Mouse (Mus musculus) macrophage (primary cell): ENCODE results near the gene 1700029I15Rik. TPM values are rescaled to one million over a fixed set of nuclear protein-coding genes. Genes with fewer than 3 reads are reported as not detected.

Source experiments
- H3K27ac ChIP-seq: fragments of 350-480 bp; formaldehyde crosslinking; 2 replicates; pipeline ENCODE4 v1.9.0; 2021
- H3K36me3 ChIP-seq: fragments of 350-480 bp; formaldehyde crosslinking; 2 replicates; pipeline ENCODE4 v1.9.0; 2021; ENCODE audit errors: inconsistent target
- H3K4me3 ChIP-seq: fragments of 350-480 bp; formaldehyde crosslinking; 2 replicates; pipeline ENCODE4 v1.9.0; 2021; ENCODE audit errors: inconsistent target
- H3K79me2 ChIP-seq: fragments of 350-480 bp; formaldehyde crosslinking; 2 replicates; pipeline ENCODE4 v1.9.0; 2021; ENCODE audit errors: inconsistent target
- WGBS: methylation state at CpG from one replicate; pipeline ENCODE4 v1.1.7; 2026; ENCODE audit warnings: inconsistent platforms; ENCODE audit not compliant: missing documents; 5-methylcytosine and 5-hydroxymethylcytosine counted together
- polyA plus RNA-seq: library from polyadenylated mRNA; stranded (reverse); fragments of 250-400 nt; gene quantifications from 3 replicates; pipeline ENCODE4 v1.2.4, GENCODE M21; 2018; ENCODE audit warnings: inconsistent platforms

1700029I15Rik gene
- polyA plus RNA-seq, 1 experiment from 2014 or later, result 0.50 TPM

DNA sequence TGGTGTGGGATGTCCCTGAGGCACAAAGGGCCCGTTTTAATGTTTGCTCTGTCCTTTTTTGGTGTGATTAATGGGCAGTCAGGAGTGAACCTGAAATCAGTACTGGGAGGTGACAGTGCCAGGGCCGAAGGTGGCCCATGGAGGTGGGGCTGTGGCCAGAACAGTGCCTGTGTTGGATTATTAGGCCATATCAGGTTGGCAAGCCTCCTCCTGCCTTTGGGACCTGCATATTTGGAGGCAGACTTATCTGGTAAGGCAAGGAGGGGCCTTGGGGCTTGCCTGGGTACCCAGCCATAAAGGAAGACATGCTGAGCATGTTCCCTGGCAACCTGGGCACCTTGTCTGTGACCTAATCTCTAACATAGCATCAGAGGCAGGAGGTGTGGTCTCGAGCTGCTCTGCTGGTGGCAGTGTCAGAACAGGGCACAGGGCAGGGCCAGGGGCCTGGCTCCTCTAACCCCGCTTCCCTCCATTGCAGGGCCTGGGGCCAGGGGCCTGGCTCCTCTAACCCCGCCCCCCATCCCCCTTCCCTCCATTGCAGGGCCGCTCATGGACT is 1.8 kb upstream of the 1700029I15Rik start:
- H3K27ac ChIP-seq, result no peak overlapping the region
- H3K4me3 ChIP-seq, result no peak overlapping the region
- peaks cover 19% of the 10 kb centered on the region; the same call in 1 of the 2 replicates for H3K79me2 ChIP-seq
- peaks cover 48% of the 10 kb centered on the region for H3K36me3 ChIP-seq
- WGBS, result 82% methylated on average over 6 of the region's 6 CpGs

DNA sequence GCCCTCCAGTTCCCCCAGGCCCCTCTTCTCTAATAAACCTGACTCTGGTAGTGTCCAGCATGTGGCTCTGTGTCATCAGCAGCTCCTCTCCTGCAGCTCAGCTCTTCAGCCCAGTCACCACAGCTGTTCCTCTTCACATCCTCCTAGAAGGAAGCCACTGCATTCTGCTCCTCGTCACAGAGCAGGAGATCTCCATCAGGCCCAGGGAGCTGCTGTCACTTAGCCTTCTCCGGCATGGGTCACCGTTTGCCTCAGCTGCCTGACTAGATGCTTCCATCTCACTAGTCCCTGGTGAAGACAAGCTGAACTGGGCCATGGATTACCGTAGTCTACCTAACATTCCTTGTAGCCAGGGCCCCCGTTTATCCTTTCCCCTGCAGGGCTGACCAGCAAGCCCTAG is 1.2 kb upstream of the 1700029I15Rik start:
- Histone ChIP-seq H3K27ac (no peak overlapping the region), H3K4me3 (no peak overlapping the region), H3K36me3 (peaks cover 48% of the 10 kb centered on the region), H3K79me2 (peaks cover 13% of the 10 kb centered on the region; the same call in 1 of the 2 replicates)
- 86% methylated on average over 5 of the region's 5 CpGs for WGBS

DNA sequence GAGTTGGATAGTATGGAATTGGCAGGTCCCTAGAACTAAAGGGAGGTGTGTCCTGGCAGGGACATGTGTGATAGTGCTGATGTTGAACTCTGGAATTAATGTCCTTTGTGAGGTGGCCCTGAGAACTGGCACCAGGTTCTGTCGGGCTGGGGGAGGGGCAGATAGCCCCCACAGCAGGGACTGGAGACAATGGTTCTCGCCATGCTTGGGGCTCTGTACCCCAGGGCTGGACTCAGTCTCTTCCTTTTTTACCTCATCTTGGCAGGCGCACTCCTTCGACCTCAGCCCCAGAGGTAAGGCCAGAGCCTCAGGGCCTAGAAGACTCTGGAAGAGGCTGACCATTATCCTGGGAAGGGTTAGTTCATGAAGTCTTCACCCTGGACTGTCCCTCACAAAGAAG is 421 bp downstream of the 1700029I15Rik start:
- 80% methylated on average over 4 of the region's 4 CpGs for WGBS
- Histone ChIP-seq H3K4me3 (no peak overlapping the region), H3K79me2 (no peaks in the 10 kb centered on the region), H3K27ac (no peak overlapping the region), H3K36me3 (peaks cover 45% of the 10 kb centered on the region)

- Histone ChIP-seq H3K27ac (no peak overlapping the region), H3K4me3 (no peak overlapping the region), H3K79me2 (no peaks in the 10 kb centered on the region), H3K36me3 (peaks cover 31% of the 10 kb centered on the region)
- WGBS, result 48% methylated on average over 3 of the region's 4 CpGs
These were observed 1.8 kb downstream of the 1700029I15Rik start for GRCm38 (mm10) chr2:92384101-92384500.

GRCm38 (mm10) chr2:92385113-92386051 is 3.0 kb downstream of the 1700029I15Rik start:
- peaks cover 19% of the 10 kb centered on the region for H3K36me3 ChIP-seq
- WGBS, result 87% methylated on average over 22 of the region's 22 CpGs
- H3K4me3 ChIP-seq, result no peak overlapping the region
- H3K27ac ChIP-seq, result no peak overlapping the region
- no peaks in the 10 kb centered on the region for H3K79me2 ChIP-seq

DNA sequence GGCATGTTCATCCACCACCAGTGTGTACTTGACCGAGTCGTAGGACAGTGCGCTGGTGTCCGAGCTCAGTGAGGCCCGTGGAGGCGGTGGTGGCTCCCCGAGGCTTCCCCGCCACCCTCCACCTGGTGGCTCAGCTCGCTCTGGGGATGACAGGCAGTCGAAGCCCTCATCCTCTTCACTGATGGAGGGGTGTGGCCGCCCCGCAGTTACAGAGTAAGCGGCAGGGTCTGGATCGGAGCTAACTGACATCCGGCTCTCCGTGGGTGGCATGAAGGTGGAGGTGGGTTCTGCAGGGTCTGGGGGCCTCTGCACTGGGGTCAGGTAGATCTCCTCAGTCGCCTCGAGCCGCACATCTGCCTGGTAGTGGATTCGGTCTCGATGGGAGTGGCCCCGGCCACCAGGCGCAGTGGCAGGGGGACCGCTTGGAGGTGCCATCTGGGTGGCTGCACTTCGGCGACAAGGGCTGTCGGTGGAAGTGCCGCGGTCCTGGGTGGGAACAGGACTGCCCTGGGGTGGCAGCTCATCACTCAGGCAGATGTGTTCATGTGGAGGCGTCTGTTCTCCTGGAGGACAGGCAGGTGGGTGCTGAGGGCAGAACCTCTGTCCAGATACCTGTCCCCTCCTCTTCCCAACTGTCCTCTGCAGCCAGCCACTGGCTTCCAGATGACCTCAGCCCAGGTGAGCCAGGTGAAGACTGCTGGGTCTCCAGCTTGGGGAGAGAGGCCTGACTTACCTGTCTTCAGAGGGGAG is 4.7 kb downstream of the 1700029I15Rik start:
- Histone ChIP-seq H3K36me3 (peaks cover 5% of the 10 kb centered on the region; the same call in 1 of the 2 replicates), H3K79me2 (no peaks in the 10 kb centered on the region), H3K4me3 (no peak overlapping the region), H3K27ac (no peak overlapping the region)
- 90% methylated on average over 30 of the region's 30 CpGs for WGBS

DNA sequence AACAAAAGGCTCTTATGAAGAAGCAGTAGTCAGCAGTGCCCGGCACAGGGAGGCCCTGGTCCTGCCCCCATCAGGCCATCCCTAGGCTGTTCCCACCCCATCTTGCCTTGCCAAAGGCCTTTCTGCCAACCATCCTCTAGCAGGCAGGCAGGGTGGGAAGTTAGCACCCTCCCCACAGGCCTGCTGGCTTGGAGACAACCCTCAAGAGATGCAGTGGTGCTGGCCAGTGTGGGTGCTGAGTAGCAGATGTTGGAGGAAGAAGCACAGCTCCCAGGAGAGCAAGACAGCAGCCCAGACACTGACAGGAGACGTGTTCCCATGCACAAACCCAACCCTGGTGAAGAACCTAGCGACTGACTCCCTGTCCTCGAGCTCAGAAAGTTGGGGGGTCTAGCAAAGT is 5.3 kb downstream of the 1700029I15Rik start:
- 83% methylated on average over 4 of the region's 4 CpGs for WGBS
- Histone ChIP-seq H3K4me3 (no peak overlapping the region), H3K79me2 (no peaks in the 10 kb centered on the region), H3K36me3 (no peaks in the 10 kb centered on the region), H3K27ac (no peak overlapping the region)

DNA sequence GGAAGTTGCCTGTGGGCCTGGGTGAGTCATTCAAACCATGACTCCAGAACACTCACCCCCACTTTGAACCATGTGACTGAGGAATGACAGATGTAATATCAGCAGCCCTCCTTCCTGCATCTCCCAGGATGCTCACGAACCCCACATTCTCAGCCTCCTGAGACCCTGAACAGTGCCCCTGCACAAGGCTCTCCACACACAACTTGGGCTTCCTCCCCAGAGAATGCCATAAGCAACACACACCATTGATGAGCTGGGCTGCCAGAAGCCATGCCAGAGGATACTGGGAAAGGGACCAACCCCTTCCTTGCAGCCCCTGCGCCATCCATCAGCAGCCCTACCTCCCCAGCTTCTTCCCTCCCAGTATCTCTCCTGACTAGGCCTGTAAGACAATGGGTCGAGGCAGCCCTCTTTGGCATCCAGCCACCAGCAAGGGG is 5.8 kb downstream of the 1700029I15Rik start:
- no peak overlapping the region for H3K27ac ChIP-seq
- H3K36me3 ChIP-seq, result no peaks in the 10 kb centered on the region
- no peaks in the 10 kb centered on the region for H3K79me2 ChIP-seq
- no peak overlapping the region for H3K4me3 ChIP-seq
- WGBS, result 94% methylated on average over 3 of the region's 3 CpGs

DNA sequence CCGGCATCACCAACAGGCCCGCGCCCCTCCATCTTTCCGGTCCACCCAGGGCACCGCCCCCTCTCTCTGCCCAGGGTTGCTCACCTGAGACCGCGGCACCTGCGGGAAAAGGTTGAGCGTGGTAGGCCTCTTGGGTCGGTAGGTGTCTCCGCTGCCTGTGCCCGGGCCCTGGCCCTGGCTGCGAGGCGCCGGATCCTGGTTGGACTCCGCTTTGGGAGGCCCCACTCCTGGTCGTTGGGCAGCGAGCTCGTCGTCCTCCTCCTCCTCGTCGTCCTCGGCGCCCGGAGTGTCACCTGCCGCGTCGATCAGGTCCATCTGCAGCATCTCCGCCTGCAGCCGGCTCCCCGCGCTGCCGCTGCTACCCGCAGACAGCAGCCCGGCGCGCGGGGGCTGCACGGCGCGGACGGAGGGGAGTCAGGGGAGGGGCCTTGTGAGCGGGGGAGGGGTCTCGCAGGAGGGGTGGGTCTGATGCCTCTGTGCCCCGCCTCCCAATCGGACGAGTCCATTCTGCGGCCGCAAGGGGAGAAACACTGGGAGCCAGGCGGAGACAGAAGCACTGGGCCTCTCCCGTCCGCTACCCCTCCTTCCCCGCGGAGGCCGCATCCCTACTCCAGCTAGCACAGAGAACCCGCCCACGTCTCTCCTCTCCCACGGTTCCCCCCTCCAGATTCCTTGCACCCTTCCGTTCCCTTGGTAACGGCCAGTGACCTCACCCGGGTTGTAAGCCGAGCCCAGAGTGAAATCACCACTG is 6.7 kb downstream of the 1700029I15Rik start:
- 5% methylated on average over 51 of the region's 62 CpGs for WGBS
- no peaks in the 10 kb centered on the region for H3K79me2 ChIP-seq
- no peaks in the 10 kb centered on the region for H3K36me3 ChIP-seq
- no peak overlapping the region for H3K4me3 ChIP-seq
- no peak overlapping the region for H3K27ac ChIP-seq

DNA sequence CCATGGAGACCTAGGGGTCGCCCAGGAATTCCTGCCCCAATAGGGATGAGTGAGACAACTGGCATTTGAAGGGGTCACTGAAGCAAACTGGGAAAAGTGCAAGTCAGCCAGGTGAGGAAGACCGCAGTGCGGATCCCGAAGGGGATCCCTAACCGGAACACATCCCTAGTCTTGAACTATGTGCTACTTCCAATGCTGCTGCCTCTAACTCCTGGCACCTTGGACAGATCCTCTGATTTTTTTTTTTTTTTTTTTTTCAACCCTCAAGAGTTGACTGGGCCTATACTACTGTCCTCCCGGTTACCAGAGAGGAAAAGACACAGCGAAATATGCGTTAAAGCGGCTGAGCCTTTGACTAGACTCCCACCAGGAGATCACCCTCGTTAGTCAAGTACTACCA is 7.3 kb downstream of the 1700029I15Rik start:
- no peaks in the 10 kb centered on the region for H3K79me2 ChIP-seq
- no peak overlapping the region for H3K4me3 ChIP-seq
- no peaks in the 10 kb centered on the region for H3K36me3 ChIP-seq
- 42% methylated on average over 10 of the region's 10 CpGs for WGBS
- no peak overlapping the region for H3K27ac ChIP-seq

GRCm38 (mm10) chr2:92390206-92390930 is 8.0 kb downstream of the 1700029I15Rik start:
- Histone ChIP-seq H3K4me3 (no peak overlapping the region), H3K27ac (no peak overlapping the region), H3K36me3 (no peaks in the 10 kb centered on the region), H3K79me2 (no peaks in the 10 kb centered on the region)
- 84% methylated on average over 6 of the region's 6 CpGs for WGBS

- Histone ChIP-seq H3K4me3 (no peak overlapping the region), H3K27ac (no peak overlapping the region), H3K79me2 (no peaks in the 10 kb centered on the region), H3K36me3 (no peaks in the 10 kb centered on the region)
- WGBS, result 94% methylated on average over 8 of the region's 8 CpGs
These were observed 8.8 kb downstream of the 1700029I15Rik start for GRCm38 (mm10) chr2:92391116-92391515.

DNA sequence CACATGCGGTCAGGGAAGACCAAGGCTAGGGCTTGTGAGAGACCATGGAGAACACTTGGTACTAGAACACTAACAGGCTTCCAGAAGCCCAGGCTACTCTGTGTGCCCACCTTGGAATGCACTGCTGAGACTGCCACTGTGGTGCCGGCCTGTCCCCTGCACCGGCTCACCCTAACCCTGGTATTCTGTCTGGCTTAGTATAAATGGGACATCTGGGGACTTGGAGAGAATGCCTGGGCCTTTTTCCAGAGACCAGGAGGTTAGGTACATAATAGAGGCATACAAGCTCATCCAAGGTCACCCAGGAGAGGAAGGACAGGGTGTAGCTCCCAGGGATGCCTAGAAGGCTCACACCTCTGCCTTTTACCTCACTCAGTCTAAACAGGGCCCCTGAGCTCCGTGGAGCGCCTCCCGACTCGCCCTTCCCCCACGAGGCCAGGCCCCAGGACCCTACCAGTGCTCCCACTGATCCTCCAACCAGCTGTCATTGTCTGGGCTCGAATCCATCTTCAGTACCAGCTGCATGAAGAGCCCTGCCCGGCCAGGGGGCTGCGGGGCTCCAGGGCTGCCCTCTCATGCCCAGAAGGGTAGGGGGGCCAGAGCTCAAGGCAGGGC is 9.5 kb downstream of the 1700029I15Rik start:
- 59% methylated on average over 11 of the region's 11 CpGs for WGBS
- no peaks in the 10 kb centered on the region for H3K36me3 ChIP-seq
- H3K27ac ChIP-seq, result no peak overlapping the region
- no peaks in the 10 kb centered on the region for H3K79me2 ChIP-seq
- no peak overlapping the region for H3K4me3 ChIP-seq
